Mouse (Mus musculus): ENCODE results near the gene Susd4.

The Susd4 gene

GRCm38 (mm10) chr1:182838061-182838460 is 74.4 kb downstream of the Susd4 start:
- in situ Hi-C loops (cut with MboI; ENCODE audit: low pct_unique_long_range_greater_than_20kb in 1 of 2, low sequenced_read_pairs in 2 of 2, unreplicated experiment in 1 of 2): no loop called here

- in situ Hi-C loops (cut with MboI; ENCODE audit: low pct_unique_long_range_greater_than_20kb in 1 of 2, low sequenced_read_pairs in 2 of 2, unreplicated experiment in 1 of 2): no loop called here
Measured at GRCm38 (mm10) chr1:182839332-182839929, 75.8 kb downstream of the Susd4 start.

- in situ Hi-C loops (cut with MboI; ENCODE audit: low pct_unique_long_range_greater_than_20kb in 1 of 2, low sequenced_read_pairs in 2 of 2, unreplicated experiment in 1 of 2): no loop called here
Measured at GRCm38 (mm10) chr1:182840011-182840410, 76.4 kb downstream of the Susd4 start.

GRCm38 (mm10) chr1:182840606-182841005 is 76.9 kb downstream of the Susd4 start:
- in situ Hi-C loops (cut with MboI; ENCODE audit: low pct_unique_long_range_greater_than_20kb in 1 of 2, low sequenced_read_pairs in 2 of 2, unreplicated experiment in 1 of 2): no loop called here

GRCm38 (mm10) chr1:182849556-182849955 is 85.9 kb downstream of the Susd4 start:
- in situ Hi-C loops (cut with MboI; ENCODE audit: low pct_unique_long_range_greater_than_20kb in 1 of 2, low sequenced_read_pairs in 2 of 2, unreplicated experiment in 1 of 2): no loop called here

- in situ Hi-C loops (cut with MboI; ENCODE audit: low pct_unique_long_range_greater_than_20kb in 1 of 2, low sequenced_read_pairs in 2 of 2, unreplicated experiment in 1 of 2): no loop called here
Measured at GRCm38 (mm10) chr1:182850080-182850479, 86.4 kb downstream of the Susd4 start.

GRCm38 (mm10) chr1:182852158-182852557 is 88.5 kb downstream of the Susd4 start:
- in situ Hi-C loops (cut with MboI; ENCODE audit: low pct_unique_long_range_greater_than_20kb in 1 of 2, low sequenced_read_pairs in 2 of 2, unreplicated experiment in 1 of 2): no loop called here

GRCm38 (mm10) chr1:182856636-182857035 is 93.0 kb downstream of the Susd4 start:
- in situ Hi-C loops (cut with MboI; ENCODE audit: low pct_unique_long_range_greater_than_20kb in 1 of 2, low sequenced_read_pairs in 2 of 2, unreplicated experiment in 1 of 2): no loop called here

- in situ Hi-C loops (cut with MboI; ENCODE audit: low pct_unique_long_range_greater_than_20kb in 1 of 2, low sequenced_read_pairs in 2 of 2, unreplicated experiment in 1 of 2): no loop called here
Measured at GRCm38 (mm10) chr1:182861671-182862358, 98.2 kb downstream of the Susd4 start.

- in situ Hi-C loops (cut with MboI; ENCODE audit: low pct_unique_long_range_greater_than_20kb in 1 of 2, low sequenced_read_pairs in 2 of 2, unreplicated experiment in 1 of 2): no loop called here
Measured at GRCm38 (mm10) chr1:182863396-182863795, 99.7 kb downstream of the Susd4 start.

- in situ Hi-C loops (cut with MboI; ENCODE audit: low pct_unique_long_range_greater_than_20kb in 1 of 2, low sequenced_read_pairs in 2 of 2, unreplicated experiment in 1 of 2): no loop called here
Measured at GRCm38 (mm10) chr1:182867886-182868285, 104.2 kb downstream of the Susd4 start.

- in situ Hi-C loops (cut with MboI; ENCODE audit: low pct_unique_long_range_greater_than_20kb in 1 of 2, low sequenced_read_pairs in 2 of 2, unreplicated experiment in 1 of 2): no loop called here
Measured at GRCm38 (mm10) chr1:182868432-182869113, 104.9 kb downstream of the Susd4 start.

GRCm38 (mm10) chr1:182869114-182869456 is 105.4 kb downstream of the Susd4 start:
- in situ Hi-C loops (cut with MboI; ENCODE audit: low pct_unique_long_range_greater_than_20kb in 1 of 2, low sequenced_read_pairs in 2 of 2, unreplicated experiment in 1 of 2): no loop called here

- in situ Hi-C loops (cut with MboI; ENCODE audit: low pct_unique_long_range_greater_than_20kb in 1 of 2, low sequenced_read_pairs in 2 of 2, unreplicated experiment in 1 of 2): no loop called here
Measured at GRCm38 (mm10) chr1:182878156-182878555, 114.5 kb downstream of the Susd4 start.

- in situ Hi-C loops (cut with MboI; ENCODE audit: low pct_unique_long_range_greater_than_20kb in 1 of 2, low sequenced_read_pairs in 2 of 2, unreplicated experiment in 1 of 2): no loop called here
Measured at GRCm38 (mm10) chr1:182878719-182879118, 115.1 kb downstream of the Susd4 start.

- in situ Hi-C loops (cut with MboI; ENCODE audit: low pct_unique_long_range_greater_than_20kb in 1 of 2, low sequenced_read_pairs in 2 of 2, unreplicated experiment in 1 of 2): no loop called here
Measured at GRCm38 (mm10) chr1:182881246-182881645, 117.6 kb downstream of the Susd4 start.

GRCm38 (mm10) chr1:182882611-182883010 is 119.0 kb downstream of the Susd4 start:
- in situ Hi-C loops (cut with MboI; ENCODE audit: low pct_unique_long_range_greater_than_20kb in 1 of 2, low sequenced_read_pairs in 2 of 2, unreplicated experiment in 1 of 2): no loop called here

GRCm38 (mm10) chr1:182895698-182896097 is 132.0 kb downstream of the Susd4 start:
- in situ Hi-C loops (cut with MboI; ENCODE audit: low pct_unique_long_range_greater_than_20kb in 1 of 2, low sequenced_read_pairs in 2 of 2, unreplicated experiment in 1 of 2): no loop called here

GRCm38 (mm10) chr1:182897071-182897470 is 133.4 kb downstream of the Susd4 start:
- in situ Hi-C loops (cut with MboI; ENCODE audit: low pct_unique_long_range_greater_than_20kb in 1 of 2, low sequenced_read_pairs in 2 of 2, unreplicated experiment in 1 of 2): no loop called here

All from mouse embryonic stem cell (cell line).